Mouse (Mus musculus) neural tube, embryonic 15.5 days (tissue): ENCODE data around the gene Trim65. TPM values are rescaled to one million over a fixed set of nuclear protein-coding genes. Genes with fewer than 3 reads are reported as not detected.

Experiments
- ATAC-seq: fragments of 200-750 bp; cut with Nextera tagmentation; 2 replicates; pipeline ENCODE4 v1.8.0; 2017; ENCODE audit warnings: mild to moderate bottlenecking, moderate TSS enrichment, moderate library complexity; ENCODE audit not compliant: low FRiP score
- H3K27ac ChIP-seq: fragments of 300-500 bp; sonication (generic); replicated peaks from 2 replicates; pipeline ENCODE4 v1.5.1; 2015; ENCODE audit warnings: mild to moderate bottlenecking, inconsistent platforms
- H3K27me3 ChIP-seq: fragments of 300-500 bp; sonication (generic); replicated peaks from 2 replicates; pipeline ENCODE4 v1.6.1; 2015; ENCODE audit warnings: inconsistent platforms
- H3K36me3 ChIP-seq: fragments of 300-500 bp; sonication (generic); 2 replicates; pipeline ENCODE4 v1.6.1; 2015; ENCODE audit warnings: inconsistent platforms
- H3K4me1 ChIP-seq: fragments of 300-500 bp; sonication (generic); 2 replicates; pipeline ENCODE4 v1.6.1; 2015; ENCODE audit warnings: inconsistent platforms
- H3K4me2 ChIP-seq: fragments of 300-500 bp; sonication (generic); 2 replicates; pipeline ENCODE4 v1.6.1; 2015; ENCODE audit warnings: inconsistent platforms, mild to moderate bottlenecking, moderate library complexity
- H3K4me3 ChIP-seq: fragments of 300-500 bp; sonication (generic); replicated peaks from 2 replicates; pipeline ENCODE4 v1.5.1; 2015; ENCODE audit warnings: mild to moderate bottlenecking, inconsistent platforms
- H3K9ac ChIP-seq: fragments of 300-500 bp; sonication (generic); replicated peaks from 2 replicates; pipeline ENCODE4 v1.6.1; 2015; ENCODE audit warnings: mild to moderate bottlenecking, inconsistent platforms
- H3K9me3 ChIP-seq: fragments of 300-500 bp; sonication (generic); replicated peaks from 2 replicates; pipeline ENCODE4 v1.6.1; 2016; ENCODE audit warnings: inconsistent platforms
- WGBS: fragments of 180-500 bp; shearing (Covaris S2); methylation state at CpG from one replicate; pipeline ENCODE4 v1.1.7; 2015; ENCODE audit warnings: mixed read lengths; 5-methylcytosine and 5-hydroxymethylcytosine counted together
- polyA plus RNA-seq: library from polyadenylated mRNA; unstranded; fragments of >200 nt; fragmentation: Nextera tagmentation; extraction: Ambion mirVana; gene quantifications from 2 replicates; pipeline ENCODE4 v1.2.1, GENCODE M21; 2015

The Trim65 gene
- polyA plus RNA-seq, 1 experiment from 2014 or later: 3.4 TPM

DNA sequence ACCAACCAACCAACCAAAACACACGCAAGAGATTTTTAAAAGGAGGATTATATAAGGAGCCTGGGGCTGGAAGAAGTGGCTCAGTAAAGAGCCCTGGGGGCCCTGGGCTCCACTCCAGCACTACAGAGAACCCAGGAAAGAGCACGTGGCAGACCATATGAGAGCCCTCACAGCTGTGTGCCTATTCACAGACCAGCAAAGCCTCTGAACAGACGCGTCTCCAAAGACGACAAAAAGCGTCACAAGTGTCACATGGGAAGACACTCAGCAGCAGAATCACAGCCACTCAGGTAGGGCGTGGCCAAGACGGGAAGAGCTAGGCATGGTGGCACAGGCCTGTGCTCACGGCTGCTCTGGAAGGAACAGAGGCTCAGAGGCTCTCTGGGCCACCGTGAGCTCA is 31.2 kb upstream of the Trim65 start:
- H3K9ac ChIP-seq: no peak overlapping the region
- no peak overlapping the region for H3K27ac ChIP-seq
- peaks cover 36% of the 10 kb centered on the region for H3K4me1 ChIP-seq
- WGBS: 51% methylated on average over 10 of the region's 10 CpGs
- H3K27me3 ChIP-seq: no peaks in the 10 kb centered on the region
- ATAC-seq: no peak
- no peak overlapping the region for H3K4me3 ChIP-seq
- H3K4me2 ChIP-seq: no peak overlapping the region
- no peaks in the 10 kb centered on the region for H3K9me3 ChIP-seq
- peaks cover 52% of the 10 kb centered on the region for H3K36me3 ChIP-seq

DNA sequence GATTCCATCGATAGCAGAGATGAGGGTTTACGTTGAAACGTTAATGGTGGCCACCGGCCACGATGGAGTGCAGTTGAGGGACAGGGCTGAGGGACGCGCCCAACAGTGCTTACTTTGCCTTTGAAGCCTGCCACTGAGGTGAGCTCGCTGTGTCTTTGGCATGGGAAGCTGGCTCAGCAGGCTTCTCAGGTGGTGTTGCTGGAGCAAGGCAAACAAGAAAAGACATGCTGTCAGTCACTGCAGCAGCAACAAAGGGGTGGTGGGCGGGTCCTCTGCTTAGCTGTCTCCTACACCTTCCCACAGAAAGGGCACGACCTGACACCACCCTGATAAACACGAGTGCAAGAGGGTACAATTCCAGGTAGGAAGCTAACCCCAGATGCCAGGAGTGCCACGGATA is 30.4 kb upstream of the Trim65 start:
- H3K4me2 ChIP-seq: no peak overlapping the region
- peaks cover 28% of the 10 kb centered on the region for H3K4me1 ChIP-seq
- ATAC-seq: no peak
- no peaks in the 10 kb centered on the region for H3K27me3 ChIP-seq
- no peak overlapping the region for H3K9ac ChIP-seq
- no peaks in the 10 kb centered on the region for H3K9me3 ChIP-seq
- H3K36me3 ChIP-seq: peaks cover 59% of the 10 kb centered on the region
- H3K27ac ChIP-seq: no peak overlapping the region
- no peak overlapping the region for H3K4me3 ChIP-seq
- 77% methylated on average over 12 of the region's 12 CpGs for WGBS

DNA sequence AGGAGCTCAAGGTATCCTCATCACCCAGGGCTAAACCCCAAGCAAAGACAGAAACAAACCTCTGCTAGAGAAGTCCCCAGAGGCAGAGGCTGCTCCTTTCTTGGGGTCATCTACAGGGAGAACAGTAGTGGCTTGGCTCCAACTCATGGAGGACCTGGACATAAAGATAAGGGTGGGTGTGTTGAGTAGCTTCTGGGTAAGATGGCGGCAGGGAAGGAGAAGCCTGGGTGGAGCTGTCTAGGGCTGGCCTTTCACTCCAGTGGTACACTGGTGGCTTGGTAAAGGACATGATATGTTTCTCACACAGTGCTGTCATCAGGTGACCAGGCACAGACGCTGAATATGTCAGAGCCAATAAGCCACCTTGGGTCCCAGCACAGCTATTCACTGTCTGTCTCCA is 20.0 kb upstream of the Trim65 start:
- Histone ChIP-seq H3K27me3 (no peaks in the 10 kb centered on the region), H3K27ac (no peak overlapping the region), H3K9ac (no peak overlapping the region), H3K4me1 (no peaks in the 10 kb centered on the region), H3K36me3 (peaks cover 97% of the 10 kb centered on the region), H3K4me3 (no peak overlapping the region), H3K4me2 (no peak overlapping the region), H3K9me3 (no peaks in the 10 kb centered on the region)
- WGBS: 100% methylated on average over 2 of the region's 2 CpGs
- ATAC-seq: no peak

DNA sequence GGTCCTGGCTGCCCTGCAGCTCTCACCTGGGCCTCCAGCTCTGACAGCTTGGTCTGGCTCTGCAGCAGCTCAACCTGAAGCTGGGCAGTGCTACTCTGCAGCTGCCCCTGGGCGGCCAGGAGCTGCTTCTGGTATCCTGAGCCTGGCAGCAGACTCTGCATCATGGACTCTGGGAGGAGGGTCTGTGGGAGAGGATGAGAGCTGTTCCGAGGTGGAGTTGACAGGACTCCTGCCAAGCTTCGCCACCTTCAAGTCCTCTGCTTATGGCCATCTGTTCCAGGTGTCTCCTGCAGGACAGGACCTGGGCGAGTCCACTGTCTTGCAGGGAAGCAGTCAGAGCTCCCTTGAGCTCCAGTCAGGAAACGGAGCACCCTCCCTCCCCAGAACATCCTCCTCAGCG is 18.4 kb upstream of the Trim65 start:
- Histone ChIP-seq H3K9ac (no peak overlapping the region), H3K27ac (no peak overlapping the region), H3K27me3 (no peaks in the 10 kb centered on the region), H3K9me3 (no peaks in the 10 kb centered on the region), H3K4me2 (no peak overlapping the region), H3K4me3 (no peak overlapping the region), H3K4me1 (peaks cover 6% of the 10 kb centered on the region; the same call in 1 of the 2 replicates), H3K36me3 (peaks cover 99% of the 10 kb centered on the region)
- WGBS: 83% methylated on average over 6 of the region's 6 CpGs
- no peak for ATAC-seq

DNA sequence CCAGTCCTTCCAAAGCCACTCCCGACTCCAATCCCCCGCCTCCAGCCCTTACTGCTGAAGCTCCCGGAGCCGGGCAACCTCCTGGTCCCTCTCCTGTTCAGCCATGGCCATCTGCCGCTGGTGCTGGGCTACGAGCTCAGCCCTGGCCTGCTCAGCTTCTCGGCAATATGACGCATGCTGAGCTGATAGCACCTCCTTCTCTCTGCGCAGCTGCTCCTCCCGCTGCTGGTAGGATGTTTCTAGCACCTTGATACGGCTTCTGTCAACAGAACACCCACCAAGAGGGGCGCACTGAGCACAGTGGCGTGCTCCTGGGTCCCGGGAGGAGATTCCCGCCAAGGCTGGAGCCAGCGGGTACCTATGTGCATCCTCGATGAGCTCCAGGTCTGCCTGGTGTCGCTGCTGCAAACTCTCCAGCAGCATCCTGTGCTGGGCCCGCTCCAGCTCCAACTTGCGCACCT is 17.9 kb upstream of the Trim65 start:
- Histone ChIP-seq H3K9me3 (no peaks in the 10 kb centered on the region), H3K36me3 (peaks cover 99% of the 10 kb centered on the region), H3K27ac (no peak overlapping the region), H3K4me2 (no peak overlapping the region), H3K4me1 (peaks cover 6% of the 10 kb centered on the region; the same call in 1 of the 2 replicates), H3K27me3 (no peaks in the 10 kb centered on the region), H3K4me3 (no peak overlapping the region), H3K9ac (no peak overlapping the region)
- 69% methylated on average over 20 of the region's 20 CpGs for WGBS
- ATAC-seq: no peak

DNA sequence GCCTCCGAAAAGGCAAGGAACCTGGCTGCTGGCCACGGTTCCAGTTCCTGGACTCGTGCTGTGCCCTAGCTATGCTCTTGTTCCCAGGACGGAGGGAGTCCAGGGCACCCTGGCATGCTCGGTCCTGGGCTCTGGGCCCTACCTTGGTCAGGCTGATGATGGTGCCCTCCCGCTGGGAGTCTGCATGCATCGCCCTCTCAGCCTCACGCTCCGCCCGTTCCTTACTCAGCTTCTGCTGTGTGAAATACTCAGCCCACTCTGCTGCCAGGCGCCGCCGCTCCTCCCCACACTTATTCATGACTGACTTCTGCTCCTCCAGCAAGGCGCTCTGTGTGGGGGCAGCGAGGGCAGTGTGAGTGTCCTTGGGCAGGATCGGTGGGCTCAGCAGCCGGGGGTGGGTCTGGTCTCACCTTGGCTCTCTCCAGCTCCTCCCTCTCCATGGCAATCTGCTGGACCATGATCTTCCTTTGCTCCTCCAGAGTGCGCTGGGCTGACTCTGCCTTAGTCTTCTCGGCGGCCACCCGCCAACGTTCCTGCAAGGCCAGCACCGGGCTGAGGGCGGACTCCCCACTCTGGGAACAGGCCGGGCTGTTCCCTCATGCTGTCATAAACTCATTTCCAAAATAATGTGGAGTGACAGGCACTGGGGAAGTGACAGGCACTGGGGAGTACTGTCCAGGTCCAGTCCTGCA is 15.5 kb upstream of the Trim65 start:
- ATAC-seq: peak; percentile 29; the same call in 1 of the 2 replicates
- peaks cover 97% of the 10 kb centered on the region for H3K36me3 ChIP-seq
- H3K9me3 ChIP-seq: no peaks in the 10 kb centered on the region
- no peak overlapping the region for H3K4me2 ChIP-seq
- no peaks in the 10 kb centered on the region for H3K27me3 ChIP-seq
- peak overlapping the region; percentile 43 for H3K27ac ChIP-seq
- 77% methylated on average over 25 of the region's 25 CpGs for WGBS
- peaks cover 6% of the 10 kb centered on the region; the same call in 1 of the 2 replicates for H3K4me1 ChIP-seq
- no peak overlapping the region for H3K4me3 ChIP-seq
- H3K9ac ChIP-seq: no peak overlapping the region

DNA sequence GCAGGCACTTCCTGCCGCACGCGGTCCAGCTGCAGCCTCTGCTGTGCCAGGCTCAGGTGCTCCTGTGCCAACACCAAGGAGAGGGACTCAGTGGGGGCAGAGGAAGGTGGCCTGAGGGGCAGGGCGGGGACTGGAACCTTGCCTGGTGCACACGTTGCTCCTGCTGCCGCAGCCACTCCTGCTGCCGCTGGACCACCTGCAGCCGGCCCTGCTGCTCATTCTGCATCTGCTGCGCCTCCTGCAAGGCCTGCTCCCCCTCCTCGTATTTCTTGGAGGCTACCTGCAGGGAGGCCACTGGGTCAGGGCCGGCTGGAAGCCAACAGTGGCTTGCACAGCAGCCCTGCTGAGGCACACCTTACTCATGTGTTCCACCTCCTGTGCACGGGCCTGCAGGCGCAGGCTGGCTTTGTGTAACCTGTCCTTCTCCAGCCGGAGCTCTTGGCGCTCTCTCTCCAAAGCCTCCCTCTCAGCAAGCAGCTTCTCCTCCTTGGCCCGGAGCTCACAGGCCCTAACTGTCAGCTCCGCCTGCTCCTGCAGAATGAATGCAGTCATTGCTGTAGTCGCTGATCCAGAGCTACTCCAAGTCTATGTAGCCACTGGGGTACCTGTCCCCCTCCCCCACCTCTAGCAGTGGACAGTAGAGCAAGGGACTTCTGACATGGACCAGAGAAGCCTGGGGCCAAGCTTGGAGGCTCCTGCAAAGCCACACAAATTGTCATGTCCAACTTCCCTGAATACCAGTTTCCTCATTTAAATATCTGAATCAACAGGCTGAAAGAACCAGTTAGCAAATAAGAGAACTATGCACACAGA is 14.8 kb upstream of the Trim65 start:
- peaks cover 90% of the 10 kb centered on the region for H3K36me3 ChIP-seq
- H3K4me3 ChIP-seq: no peak overlapping the region
- peaks cover 6% of the 10 kb centered on the region; the same call in 1 of the 2 replicates for H3K4me1 ChIP-seq
- ATAC-seq: no peak
- 63% methylated on average over 18 of the region's 18 CpGs for WGBS
- H3K9ac ChIP-seq: no peak overlapping the region
- H3K27me3 ChIP-seq: no peaks in the 10 kb centered on the region
- H3K9me3 ChIP-seq: no peaks in the 10 kb centered on the region
- no peak overlapping the region for H3K4me2 ChIP-seq
- peak overlapping the region; percentile 43 for H3K27ac ChIP-seq

DNA sequence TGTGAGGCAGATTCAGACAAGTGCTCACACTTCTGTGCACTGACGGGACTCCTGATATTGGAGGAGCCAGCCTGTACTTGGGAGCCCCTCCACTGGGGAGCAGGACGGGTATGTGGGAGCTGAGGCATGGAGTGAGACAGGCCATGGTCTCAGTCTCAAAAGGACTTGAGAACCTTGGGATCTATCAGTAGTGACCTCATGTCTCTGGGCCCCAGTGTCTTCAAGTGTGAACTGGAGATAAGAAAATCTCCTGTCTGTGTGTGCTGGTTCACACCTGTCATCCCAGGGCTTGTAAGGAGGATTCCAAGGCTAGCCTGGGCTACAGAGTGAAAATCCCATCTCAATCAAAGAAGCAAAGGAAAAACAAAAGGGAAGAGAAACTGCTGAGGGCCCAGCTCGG is 12.5 kb upstream of the Trim65 start:
- no peak overlapping the region for H3K9ac ChIP-seq

DNA sequence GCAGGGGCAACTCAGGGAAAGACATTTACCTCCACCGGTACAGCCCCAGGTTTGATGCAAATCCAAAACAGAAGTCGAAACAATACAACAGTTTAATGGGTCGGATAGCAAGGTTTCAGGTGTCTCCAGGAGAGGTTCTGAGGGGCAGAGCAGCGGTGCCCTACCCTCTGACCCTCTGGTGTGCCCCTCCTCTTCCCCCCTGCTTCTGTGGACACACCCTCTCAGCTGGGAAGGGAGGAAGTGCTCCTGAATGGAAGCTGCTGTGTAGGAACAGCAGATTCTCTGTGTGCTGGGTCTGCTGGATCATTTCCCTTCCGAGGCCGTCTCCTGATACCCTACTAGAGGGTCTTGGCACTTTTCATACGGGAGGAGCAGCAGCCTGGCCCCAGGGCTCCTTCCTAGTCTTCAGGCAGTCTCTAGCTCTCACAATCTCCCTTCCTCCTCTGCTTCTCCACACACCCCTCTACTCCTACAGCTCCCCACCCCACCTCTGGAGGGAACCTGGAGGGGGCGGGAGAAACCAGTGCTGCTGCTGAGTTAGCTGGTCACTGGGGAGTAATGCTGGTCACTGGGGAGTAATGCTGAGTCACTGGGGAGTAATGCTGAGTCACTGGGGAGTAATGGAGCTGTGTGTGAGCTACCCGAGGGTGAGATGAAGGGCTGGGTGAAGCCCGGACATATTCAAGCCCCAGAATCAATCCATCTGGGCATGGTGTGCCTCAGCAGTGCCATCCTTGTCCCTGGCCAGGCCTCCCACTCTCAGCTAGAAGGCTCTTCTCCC is 11.5 kb upstream of the Trim65 start:
- ATAC-seq: no peak
- Histone ChIP-seq H3K9ac (no peak overlapping the region), H3K9me3 (no peaks in the 10 kb centered on the region), H3K36me3 (peaks cover 58% of the 10 kb centered on the region), H3K27me3 (no peaks in the 10 kb centered on the region), H3K27ac (no peak overlapping the region), H3K4me3 (no peak overlapping the region), H3K4me2 (no peak overlapping the region), H3K4me1 (peaks cover 21% of the 10 kb centered on the region)
- WGBS: 73% methylated on average over 10 of the region's 10 CpGs

More for the DNA sequence above, 12.5 kb upstream of the Trim65 start:
- no peak overlapping the region for H3K4me2 ChIP-seq
- no peak overlapping the region for H3K27ac ChIP-seq
- peaks cover 69% of the 10 kb centered on the region for H3K36me3 ChIP-seq
- no peaks in the 10 kb centered on the region for H3K9me3 ChIP-seq
- no peaks in the 10 kb centered on the region for H3K27me3 ChIP-seq
- peaks cover 12% of the 10 kb centered on the region; the same call in 1 of the 2 replicates for H3K4me1 ChIP-seq
- 85% methylated on average over 3 of the region's 3 CpGs for WGBS
- H3K4me3 ChIP-seq: no peak overlapping the region
- ATAC-seq: no peak

DNA sequence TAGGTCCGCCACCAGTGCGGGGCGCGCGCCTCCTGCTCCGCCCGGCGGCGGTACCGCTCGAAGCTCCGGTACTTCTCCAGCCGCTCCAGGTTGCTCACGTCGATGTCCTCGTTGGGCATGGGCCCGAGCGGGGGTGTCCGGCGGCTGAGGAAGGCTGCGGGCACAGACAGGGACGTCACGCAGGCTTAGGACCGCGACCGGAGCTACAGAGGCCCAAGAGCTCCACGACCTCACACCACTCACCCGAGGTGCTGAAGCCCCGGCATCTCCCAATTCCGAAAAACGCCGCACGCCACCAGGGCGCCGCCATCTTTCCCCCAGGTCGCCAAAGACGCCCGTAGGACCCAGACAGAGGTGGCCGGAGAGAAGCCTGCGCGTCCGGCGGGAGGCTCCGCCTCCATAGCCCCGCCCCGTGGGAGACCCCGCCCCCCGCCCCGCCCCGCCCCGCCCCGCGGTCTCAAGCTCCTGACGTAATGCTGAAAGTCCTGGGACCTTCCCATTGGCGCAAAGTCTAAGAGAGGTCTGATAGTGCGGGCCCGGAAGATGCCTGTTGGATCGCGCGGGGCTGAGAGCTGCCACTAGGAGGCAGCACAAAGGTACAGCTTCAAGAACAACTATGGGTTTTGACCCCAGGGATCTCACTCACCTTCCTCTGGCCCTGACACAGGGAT is 7.7 kb upstream of the Trim65 start, which contains the start of gene Mrpl38:
Gene Mrpl38, minus strand, starts transcription at position 401 of the 671 bp plus-strand sequence.
- Histone ChIP-seq H3K9me3 (no peaks in the 10 kb centered on the region), H3K36me3 (peaks cover 42% of the 10 kb centered on the region)

DNA sequence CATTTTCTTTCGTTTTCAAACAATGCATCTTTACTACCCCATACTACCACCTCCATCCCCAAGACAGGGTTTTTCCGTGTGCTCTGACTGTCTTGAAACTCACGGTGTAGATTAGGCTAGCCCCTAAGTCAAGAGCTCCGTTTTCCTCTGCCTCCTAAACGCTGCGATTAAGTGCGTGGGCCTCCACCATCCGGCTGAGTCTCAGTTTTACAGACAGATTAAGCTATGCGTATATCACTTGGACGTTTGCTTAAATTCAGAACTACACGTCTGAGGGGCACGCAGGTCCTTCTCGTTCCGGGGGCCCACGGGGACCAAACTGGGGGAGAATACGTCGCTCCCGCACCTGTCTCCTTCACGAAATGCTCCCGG is 7.2 kb upstream of the Trim65 start:
- Histone ChIP-seq H3K4me2 (peak overlapping the region; percentile 71), H3K27ac (peak overlapping the region; percentile 75), H3K4me3 (peak overlapping the region; percentile 71), H3K9ac (peak overlapping the region; percentile 87), H3K36me3 (peaks cover 38% of the 10 kb centered on the region), H3K9me3 (no peaks in the 10 kb centered on the region), H3K27me3 (no peaks in the 10 kb centered on the region), H3K4me1 (peaks cover 25% of the 10 kb centered on the region)
- 2% methylated on average over 20 of the region's 20 CpGs for WGBS
- ATAC-seq: peak; percentile 16; the same call in 1 of the 2 replicates

More for the DNA sequence above, 7.7 kb upstream of the Trim65 start, which contains the start of gene Mrpl38:
- Histone ChIP-seq H3K9ac (peak within 1 kb of the TSS; percentile 87), H3K4me3 (peak within 1 kb of the TSS; percentile 71), H3K4me1 (peaks cover 25% of the 10 kb centered on the region), H3K4me2 (peak within 1 kb of the TSS; percentile 71), H3K27me3 (no peaks in the 10 kb centered on the region), H3K27ac (peak within 1 kb of the TSS; percentile 75)
- 0% methylated on average over 59 of the region's 60 CpGs for WGBS
- peak; percentile 94 for ATAC-seq
